Mouse (Mus musculus): ENCODE measurements around the gene Ogfr. TPM values are rescaled to one million over a fixed set of nuclear protein-coding genes. Genes with fewer than 3 reads are reported as not detected.

The Ogfr gene
- polyA plus RNA-seq (2014; fragmentation: Illumina TruSeq; extraction: RNeasy Lipid Tissue Mini Kit (QIAGEN cat#74804); ENCODE audit: low read depth, low replicate concordance), result 15.1 TPM

DNA sequence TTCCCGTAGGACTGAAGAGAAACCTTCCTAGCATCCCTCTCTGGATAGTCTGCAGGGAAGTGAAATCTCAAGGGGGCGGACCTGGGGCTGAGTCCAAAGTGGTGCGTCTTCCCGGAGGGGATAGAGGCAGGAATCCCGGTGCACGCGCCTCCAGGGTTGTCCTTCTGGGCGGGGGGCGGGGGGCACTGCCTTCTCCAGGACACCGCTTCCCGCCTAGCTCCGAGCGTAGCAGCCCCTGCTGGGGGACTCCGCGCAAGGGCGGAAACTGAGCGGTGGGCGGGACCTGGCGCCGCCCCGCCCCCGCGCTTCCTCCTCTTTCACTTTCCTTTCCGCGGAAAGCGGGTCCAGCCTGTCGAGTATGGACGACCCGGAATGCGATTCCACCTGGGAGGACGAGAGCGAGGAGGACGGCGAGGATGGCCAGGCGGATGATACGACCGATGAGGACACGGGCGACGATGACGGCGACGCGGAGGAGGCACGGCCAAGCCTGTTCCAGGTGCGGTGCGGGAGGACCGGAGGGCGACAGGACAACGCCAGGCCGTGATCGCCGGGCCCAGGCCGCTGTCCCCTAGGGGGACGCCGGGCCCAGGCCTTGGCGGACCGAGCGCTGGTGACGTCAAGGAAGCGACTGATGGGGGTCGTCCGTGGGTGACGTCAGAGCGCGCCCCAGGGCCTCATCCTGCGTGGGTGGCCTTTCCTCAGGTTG, at the start of gene Ogfr:
TSS of gene Ogfr (plus strand) at position 123 of the 709 bp plus-strand sequence.

DNA sequence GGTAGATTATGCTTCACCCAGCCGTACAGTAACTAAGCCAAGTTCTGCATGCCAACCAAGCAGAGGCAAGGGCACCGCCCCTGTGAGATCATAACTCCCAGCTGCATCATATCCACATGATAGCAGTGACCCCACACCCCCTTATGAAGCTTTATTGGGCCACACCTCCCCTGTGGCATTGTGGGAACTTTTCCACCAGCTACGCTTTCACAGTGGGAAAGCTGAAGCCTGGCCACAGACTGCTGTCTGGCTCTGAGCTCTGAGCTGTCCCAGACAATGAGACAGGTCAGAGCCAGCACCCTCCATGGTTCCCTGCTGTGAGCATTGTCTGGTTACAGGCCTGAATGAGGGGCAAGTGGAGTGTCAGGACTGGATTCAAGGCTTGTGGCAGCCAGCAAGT, 8.0 kb upstream of the Ogfr start, which contains the start of gene Mrgbp:
TSS of gene Mrgbp (plus strand) at position 303 of the 400 bp plus-strand sequence.

DNA sequence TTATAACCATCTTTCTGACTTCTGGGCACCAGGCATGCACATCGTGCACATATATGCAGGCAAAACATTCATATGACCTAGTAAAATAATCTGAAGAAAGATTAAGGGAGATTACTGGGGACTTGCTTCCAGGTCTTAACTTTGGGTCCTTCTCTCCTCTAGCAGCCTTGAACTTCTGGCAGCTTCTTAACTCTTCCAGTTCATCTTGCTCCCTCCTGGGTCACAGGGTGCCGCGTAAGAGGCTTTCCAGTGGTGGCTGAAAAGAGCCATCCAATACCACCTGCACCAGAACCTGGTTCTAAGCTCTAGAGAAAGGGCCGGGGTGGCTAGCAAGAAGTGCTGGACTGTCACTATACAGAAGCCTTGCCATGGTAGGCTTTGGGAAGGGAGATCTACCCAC, 8.4 kb downstream of the Ogfr start, which contains the start of gene Col9a3:
TSS of gene Col9a3 (plus strand) at position 301 of the 400 bp plus-strand sequence.

DNA sequence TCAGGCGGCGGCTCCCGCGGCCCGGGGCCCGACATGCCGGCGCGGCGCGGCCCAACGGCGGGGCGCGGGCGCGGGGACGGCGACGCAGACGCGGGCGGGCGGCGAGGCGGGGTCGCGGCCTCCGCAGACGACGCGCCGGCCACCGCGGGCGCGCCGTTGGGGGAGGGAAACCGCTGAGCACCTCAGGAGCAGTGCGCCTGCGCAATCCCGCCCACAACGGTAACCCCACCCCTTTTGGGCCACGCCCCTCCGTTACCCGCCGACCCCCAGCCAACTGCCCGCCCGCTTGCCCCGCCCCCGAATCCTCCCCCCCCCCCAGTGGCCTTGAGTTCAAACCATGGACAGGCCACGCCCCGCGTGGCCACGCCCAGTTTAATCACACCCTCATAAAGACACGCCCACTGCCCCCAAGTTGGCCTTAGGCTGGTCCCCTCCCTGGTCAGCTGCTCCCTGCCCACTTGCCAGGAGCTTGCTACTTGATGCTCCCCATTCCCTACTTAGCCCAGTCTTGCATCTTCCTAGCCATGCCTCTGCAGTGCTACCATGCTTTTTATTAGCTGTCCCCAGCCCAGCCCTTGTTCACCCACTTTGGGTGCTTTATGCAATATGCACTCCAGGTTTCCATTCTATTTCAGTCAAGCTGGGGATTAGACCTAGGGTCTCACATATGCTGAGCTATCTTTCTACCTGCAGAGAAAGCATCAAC, 53.7 kb downstream of the Ogfr start, which contains the start of gene Tcfl5:
TSS of gene Tcfl5 (minus strand) at position 154 of the 706 bp plus-strand sequence.

Other genes starting within 250 kb of the Ogfr start
- gene Slco4a1, start 133.0 kb upstream of the Ogfr start, polyA plus RNA-seq (2014; fragmentation: Illumina TruSeq; extraction: RNeasy Lipid Tissue Mini Kit (QIAGEN cat#74804); ENCODE audit: low read depth, low replicate concordance), result 3.8 TPM
- gene Ntsr1, start 89.3 kb upstream of the Ogfr start, polyA plus RNA-seq (2014; fragmentation: Illumina TruSeq; extraction: RNeasy Lipid Tissue Mini Kit (QIAGEN cat#74804); ENCODE audit: low read depth, low replicate concordance), result not detected
- 9.7 TPM for gene Mrgbp, start 7.9 kb upstream of the Ogfr start, polyA plus RNA-seq (2014; fragmentation: Illumina TruSeq; extraction: RNeasy Lipid Tissue Mini Kit (QIAGEN cat#74804); ENCODE audit: low read depth, low replicate concordance)
- not detected for gene Col9a3, start 8.5 kb downstream of the Ogfr start, polyA plus RNA-seq (2014; fragmentation: Illumina TruSeq; extraction: RNeasy Lipid Tissue Mini Kit (QIAGEN cat#74804); ENCODE audit: low read depth, low replicate concordance)
- gene Tcfl5, start 53.5 kb downstream of the Ogfr start, polyA plus RNA-seq (2014; fragmentation: Illumina TruSeq; extraction: RNeasy Lipid Tissue Mini Kit (QIAGEN cat#74804); ENCODE audit: low read depth, low replicate concordance), result not detected
- gene Dido1, start 120.8 kb downstream of the Ogfr start, polyA plus RNA-seq (2014; fragmentation: Illumina TruSeq; extraction: RNeasy Lipid Tissue Mini Kit (QIAGEN cat#74804); ENCODE audit: low read depth, low replicate concordance), result 15.1 TPM
- gene Gid8, start 120.9 kb downstream of the Ogfr start, polyA plus RNA-seq (2014; fragmentation: Illumina TruSeq; extraction: RNeasy Lipid Tissue Mini Kit (QIAGEN cat#74804); ENCODE audit: low read depth, low replicate concordance), result 40.3 TPM
- not detected for gene Slc17a9, start 136.0 kb downstream of the Ogfr start, polyA plus RNA-seq (2014; fragmentation: Illumina TruSeq; extraction: RNeasy Lipid Tissue Mini Kit (QIAGEN cat#74804); ENCODE audit: low read depth, low replicate concordance)
- gene Bhlhe23, start 187.7 kb downstream of the Ogfr start, polyA plus RNA-seq (2014; fragmentation: Illumina TruSeq; extraction: RNeasy Lipid Tissue Mini Kit (QIAGEN cat#74804); ENCODE audit: low read depth, low replicate concordance), result not detected

Measured in kidney, adult 10 weeks (tissue).